Mouse (Mus musculus) spleen, adult 2 months (tissue): ENCODE measurements at regions not wholly inside any gene's neighbourhood (a gene's known extent, or its start where the extent isn't known, plus 50 kb on each side); places are given as distances from the start of the nearest gene placed in this dataset.

Experiments used
- CTCF ChIP-seq: fragments of 200-500 bp; IDR thresholded peaks from 2 replicates; pipeline ENCODE4 v1.5.1; 2011; ENCODE audit warnings: mild to moderate bottlenecking, inconsistent platforms; ENCODE audit not compliant: insufficient read depth, insufficient read length, insufficient replicate concordance; ENCODE audit errors: extremely low read depth
- POLR2A ChIP-seq: fragments of 200-500 bp; IDR thresholded peaks from 2 replicates; pipeline ENCODE4 v1.6.1; 2011; ENCODE audit warnings: low read depth, low read length, inconsistent platforms

GRCm38 (mm10) chr14:105819534-105819933, 77.1 kb downstream of the Spry2 start:
- no peak for TF ChIP-seq CTCF
- TF ChIP-seq POLR2A, result no peak
